Mouse (Mus musculus) liver, adult 2 months (tissue): Measurements from ENCODE around the gene Ccdc28b. TPM values are rescaled to one million over a fixed set of nuclear protein-coding genes. Genes with fewer than 3 reads are reported as not detected.
A peak's percentile ranks its signal among the peaks of the same experiment; 100 is the strongest.

Source experiments
- DNase-seq: peaks from one replicate; pipeline ENCODE4 v3.0.0-alpha.2; 2011; ENCODE audit warnings: low read depth, low spot score; ENCODE audit errors: extremely low read depth
- H3K27ac ChIP-seq: fragments of 200-500 bp; replicated peaks from 2 replicates; pipeline ENCODE4 v1.5.1; 2012; ENCODE audit warnings: low read depth, mild to moderate bottlenecking, control low read depth, inconsistent platforms, low read length; ENCODE audit not compliant: insufficient read depth
- H3K27me3 ChIP-seq: fragments of 200-500 bp; 2 replicates; pipeline ENCODE4 v1.6.1; 2012; ENCODE audit warnings: mild to moderate bottlenecking, moderate library complexity, low read length, inconsistent platforms; ENCODE audit not compliant: control insufficient read depth, insufficient read depth
- H3K36me3 ChIP-seq: fragments of 200-500 bp; 2 replicates; pipeline ENCODE4 v1.6.1; 2012; ENCODE audit warnings: low read length, inconsistent platforms; ENCODE audit not compliant: control insufficient read depth, insufficient read depth
- H3K4me1 ChIP-seq: fragments of 200-500 bp; 2 replicates; pipeline ENCODE4 v1.6.1; 2011; ENCODE audit warnings: low read length; ENCODE audit not compliant: control insufficient read depth, insufficient read depth
- H3K4me3 ChIP-seq: fragments of 200-500 bp; 2 replicates; pipeline ENCODE4 v1.5.1; 2011; ENCODE audit warnings: low read depth, mild to moderate bottlenecking, control low read depth, low read length, moderate library complexity; ENCODE audit not compliant: insufficient read depth
- H3K79me2 ChIP-seq: fragments of 200-500 bp; 2 replicates; pipeline ENCODE4 v1.6.1; 2012; ENCODE audit warnings: inconsistent platforms, mild to moderate bottlenecking, low read length, moderate library complexity; ENCODE audit not compliant: control insufficient read depth, insufficient read depth
- H3K9ac ChIP-seq: fragments of 200-500 bp; 2 replicates; pipeline ENCODE4 v1.6.1; 2012; ENCODE audit warnings: low read depth, mild to moderate bottlenecking, control low read depth, inconsistent platforms, low read length
- CTCF ChIP-seq: fragments of 200-500 bp; IDR thresholded peaks from 2 replicates; pipeline ENCODE4 v1.5.1; 2011; ENCODE audit warnings: low read depth, low read length, control low read depth
- POLR2A ChIP-seq: fragments of 200-500 bp; IDR thresholded peaks from 2 replicates; pipeline ENCODE4 v1.6.1; 2011; ENCODE audit warnings: low read length, control low read depth; ENCODE audit not compliant: insufficient read depth; ENCODE audit errors: extremely low read depth
- WGBS: fragments of 180-500 bp; shearing (Covaris S2); methylation state at CpG from one replicate; pipeline ENCODE4 v1.1.7; 2018; 5-methylcytosine and 5-hydroxymethylcytosine counted together
- polyA plus RNA-seq: library from polyadenylated mRNA; depleted of rRNA; stranded (reverse); fragments of >200 nt; gene quantifications from 2 replicates; pipeline ENCODE4 v1.2.3, GENCODE M21; 2012
- total RNA-seq: library from RNA; depleted of rRNA; stranded (reverse); fragments of >200 nt; gene quantifications from 2 replicates; pipeline ENCODE4 v1.2.3, GENCODE M21; 2014

The Ccdc28b gene
- total and polyA plus RNA-seq, 2 experiments = 7.6 to 9.7 TPM

DNA sequence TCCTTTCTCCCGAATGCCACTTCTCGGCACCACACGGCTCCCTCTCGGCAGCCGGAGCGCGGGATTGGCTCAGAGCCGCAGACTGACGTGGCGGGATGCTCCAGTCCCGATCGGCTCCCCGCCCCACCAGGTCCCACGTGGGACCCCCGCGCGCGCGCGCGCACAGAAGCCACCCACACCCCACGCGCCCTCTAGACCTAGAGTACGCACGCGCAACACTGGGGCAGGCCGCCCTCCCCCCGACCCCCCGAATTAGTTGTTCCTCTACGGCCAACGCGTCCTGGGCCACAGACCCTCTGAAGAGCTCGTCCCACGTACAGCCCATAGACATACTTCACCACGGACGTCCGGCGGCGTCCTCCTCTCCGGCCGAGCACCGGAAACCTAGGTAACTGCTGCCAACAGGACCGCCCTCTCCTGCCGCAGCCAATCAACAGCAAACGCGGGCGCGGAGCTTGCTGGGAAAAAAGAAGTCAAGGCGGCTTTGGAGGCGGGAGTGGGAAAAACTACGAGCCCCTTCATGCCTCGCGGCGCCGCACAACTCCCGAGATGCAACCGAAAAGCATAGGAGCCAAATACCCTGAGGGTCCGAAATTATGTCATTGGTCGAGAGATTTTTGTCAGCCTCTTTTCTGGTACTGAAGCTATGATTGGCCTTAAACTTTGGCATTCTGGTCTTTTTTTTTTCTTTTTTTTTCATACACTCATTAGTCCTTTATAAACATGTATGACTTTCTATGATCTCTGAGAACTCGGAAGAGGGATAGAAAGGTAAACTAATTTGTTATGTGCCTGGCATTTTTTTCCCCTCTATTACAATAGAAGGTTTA is 17.1 kb upstream of the Ccdc28b start, which contains the start of gene Txlna:
Gene Txlna, minus strand, starts transcription at position 428 of the 830 bp plus-strand sequence.
- WGBS = under 1% methylated on average over 60 of the region's 60 CpGs
- H3K4me1 ChIP-seq = peaks cover 10% of the 10 kb centered on the region
- peak within 1 kb of the TSS; percentile 78 for H3K4me3 ChIP-seq
- peaks cover 8% of the 10 kb centered on the region; the same call in 1 of the 2 replicates for H3K79me2 ChIP-seq
- H3K36me3 ChIP-seq = peaks cover 5% of the 10 kb centered on the region; the same call in 1 of the 2 replicates
- H3K9ac ChIP-seq = peak within 1 kb of the TSS; percentile 85
- no peak for TF ChIP-seq CTCF
- TF ChIP-seq POLR2A = 0 out of 2 replicates have a peak, but pooled peaks have one; percentile 49
- H3K27me3 ChIP-seq = no peaks in the 10 kb centered on the region
- DNase-seq = peak; percentile 88
- peak within 1 kb of the TSS; percentile 82 for H3K27ac ChIP-seq

DNA sequence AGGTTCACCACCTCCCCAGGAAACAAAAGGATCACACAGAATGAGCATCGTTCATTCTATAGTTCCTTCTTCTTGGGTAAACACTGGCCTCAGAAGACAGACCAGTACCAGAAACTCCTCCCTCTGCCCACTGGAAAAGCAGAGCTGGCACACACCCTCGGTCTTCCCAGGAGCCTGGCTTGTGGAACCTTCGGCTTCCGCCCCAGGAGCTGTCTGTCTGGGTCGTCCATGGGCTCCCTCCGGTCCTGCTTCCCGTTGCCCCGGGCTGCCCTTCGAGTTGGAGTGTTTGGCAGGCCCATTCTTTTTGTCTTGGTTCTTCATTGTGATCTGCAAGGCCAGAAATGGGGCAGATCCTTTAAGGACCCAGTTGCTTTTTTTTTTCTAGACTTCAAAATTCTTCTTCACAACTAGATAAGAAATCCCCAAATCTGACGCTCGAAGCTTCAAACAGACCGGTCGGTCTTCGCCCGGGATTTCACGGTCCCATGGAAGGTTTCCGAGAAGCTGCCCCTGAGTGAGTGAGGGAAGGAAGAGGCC is 16.4 kb upstream of the Ccdc28b start:
- under 1% methylated on average over 17 of the region's 17 CpGs for WGBS
- peaks cover 7% of the 10 kb centered on the region; the same call in 1 of the 2 replicates for H3K36me3 ChIP-seq
- DNase-seq = no peak
- peaks cover 8% of the 10 kb centered on the region; the same call in 1 of the 2 replicates for H3K79me2 ChIP-seq
- H3K4me1 ChIP-seq = peaks cover 10% of the 10 kb centered on the region
- peak overlapping the region; percentile 14 for H3K27ac ChIP-seq
- no peaks in the 10 kb centered on the region for H3K27me3 ChIP-seq
- peak overlapping the region; percentile 78 for H3K4me3 ChIP-seq
- H3K9ac ChIP-seq = peak overlapping the region; percentile 85
- no peak for TF ChIP-seq POLR2A
- no peak for TF ChIP-seq CTCF

DNA sequence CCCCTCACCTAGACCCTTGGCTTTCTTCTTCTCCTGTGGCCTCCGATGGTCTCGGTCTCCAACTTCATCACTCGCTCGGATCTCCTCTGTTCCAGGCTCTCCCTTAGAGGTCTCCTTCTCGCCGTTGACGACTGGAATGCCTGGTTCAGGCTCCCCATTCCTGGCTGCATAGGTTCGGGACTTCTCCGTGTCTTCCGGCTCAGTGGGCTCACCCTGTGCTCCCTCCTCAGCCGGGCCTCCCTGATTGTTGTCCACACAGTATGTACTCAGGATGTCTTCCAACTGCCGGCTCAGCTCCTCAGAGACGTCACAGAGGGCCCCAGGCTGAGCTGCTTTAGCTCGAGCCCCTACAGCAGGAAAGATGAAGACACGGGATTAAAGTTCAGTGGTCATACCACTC is 15.5 kb upstream of the Ccdc28b start:
- 81% methylated on average over 15 of the region's 15 CpGs for WGBS
- H3K9ac ChIP-seq = 0 out of 2 replicates have a peak overlapping the region, but pooled peaks have one; percentile 15
- peaks cover 10% of the 10 kb centered on the region; the same call in 1 of the 2 replicates for H3K36me3 ChIP-seq
- no peak overlapping the region for H3K4me3 ChIP-seq
- peaks cover 8% of the 10 kb centered on the region; the same call in 1 of the 2 replicates for H3K79me2 ChIP-seq
- TF ChIP-seq POLR2A = no peak
- TF ChIP-seq CTCF = no peak
- no peaks in the 10 kb centered on the region for H3K27me3 ChIP-seq
- no peak for DNase-seq
- H3K27ac ChIP-seq = no peak overlapping the region
- peaks cover 10% of the 10 kb centered on the region for H3K4me1 ChIP-seq

DNA sequence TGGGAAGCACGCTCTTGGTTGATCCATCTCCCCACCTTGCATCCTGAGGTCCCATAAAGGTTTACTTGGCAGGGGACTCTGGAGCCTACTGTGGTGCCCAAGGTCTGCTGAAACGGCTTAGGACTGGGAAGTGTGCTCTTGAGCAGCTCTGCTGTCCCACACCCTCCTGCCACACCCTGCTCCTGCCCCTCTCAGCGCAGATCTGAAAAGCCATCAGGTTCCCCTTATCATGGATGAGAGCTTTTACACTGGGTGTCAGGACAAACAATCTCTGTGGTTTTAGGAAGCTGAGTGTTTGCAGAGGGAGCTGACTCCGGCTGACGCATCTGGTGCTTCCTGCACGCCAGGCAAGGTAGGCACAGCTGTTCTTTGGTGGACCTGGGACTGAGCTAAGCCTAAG is 10.1 kb upstream of the Ccdc28b start:
- TF ChIP-seq POLR2A = no peak
- TF ChIP-seq CTCF = no peak
- Histone ChIP-seq H3K27ac (no peak overlapping the region), H3K79me2 (no peaks in the 10 kb centered on the region), H3K36me3 (peaks cover 52% of the 10 kb centered on the region), H3K9ac (no peak overlapping the region), H3K4me1 (no peaks in the 10 kb centered on the region), H3K27me3 (no peaks in the 10 kb centered on the region), H3K4me3 (no peak overlapping the region)
- no peak for DNase-seq
- WGBS = 93% methylated on average over 6 of the region's 6 CpGs

DNA sequence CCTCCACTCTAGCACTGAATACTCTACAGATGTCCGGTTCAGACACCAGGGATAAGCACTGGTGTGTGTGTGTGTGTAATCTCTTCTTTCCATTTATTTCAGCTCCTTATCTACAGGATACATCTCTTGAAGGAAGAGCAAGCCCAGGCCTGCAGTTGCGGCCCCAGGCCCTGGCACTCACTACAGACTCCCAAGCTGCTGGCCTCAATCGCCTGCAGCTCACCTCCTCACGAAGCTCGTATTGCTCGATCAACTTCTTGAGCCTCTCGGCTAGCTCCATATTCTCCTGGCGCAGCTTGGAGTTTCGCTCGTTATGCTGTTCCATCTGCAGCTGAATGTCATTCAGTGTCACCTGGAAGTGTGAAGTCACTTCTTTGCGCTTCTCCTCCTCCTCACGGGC is 8.1 kb upstream of the Ccdc28b start:
- no peaks in the 10 kb centered on the region for H3K27me3 ChIP-seq
- no peak overlapping the region for H3K27ac ChIP-seq
- no peaks in the 10 kb centered on the region for H3K79me2 ChIP-seq
- H3K36me3 ChIP-seq = peaks cover 58% of the 10 kb centered on the region
- 95% methylated on average over 12 of the region's 12 CpGs for whole genome bisulfite sequencing
- no peak overlapping the region for H3K4me3 ChIP-seq
- DNase-seq = no peak
- no peaks in the 10 kb centered on the region for H3K4me1 ChIP-seq
- no peak overlapping the region for H3K9ac ChIP-seq
- no peak for TF ChIP-seq POLR2A
- no peak for TF ChIP-seq CTCF

DNA sequence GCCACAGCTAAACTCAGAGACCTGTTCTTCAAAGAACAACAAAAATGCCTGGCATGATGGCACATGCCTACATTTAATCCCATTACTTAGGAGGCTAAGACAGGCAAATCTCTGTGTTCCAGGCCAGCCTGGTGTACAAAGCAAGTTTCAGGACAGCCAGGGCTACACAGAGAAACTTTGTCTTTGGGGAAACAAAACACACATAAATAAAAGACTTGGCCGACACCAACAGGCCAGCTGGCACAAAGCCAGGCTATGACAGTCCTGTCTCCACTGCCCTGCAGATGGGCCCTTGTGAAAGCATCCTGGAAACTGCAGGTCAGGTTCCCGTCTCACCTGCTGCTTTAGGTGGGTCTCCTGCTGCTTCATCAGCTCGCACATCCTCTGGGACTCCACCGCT is 7.2 kb upstream of the Ccdc28b start:
- peak; percentile 33 for DNase-seq
- Histone ChIP-seq H3K79me2 (no peaks in the 10 kb centered on the region), H3K27ac (no peak overlapping the region), H3K36me3 (peaks cover 56% of the 10 kb centered on the region), H3K4me1 (no peaks in the 10 kb centered on the region), H3K9ac (no peak overlapping the region), H3K27me3 (no peaks in the 10 kb centered on the region), H3K4me3 (no peak overlapping the region)
- TF ChIP-seq POLR2A (no peak), CTCF (no peak)
- WGBS = 57% methylated on average over 4 of the region's 4 CpGs
